Comparison of ENCODE assay signal across 7 mouse cellular contexts in genomic region chr13:60177797-60178110, GRCm38 (mm10). TPM values are rescaled to one million over a fixed set of nuclear protein-coding genes. Genes with fewer than 3 reads are reported as not detected.
A peak's percentile ranks its signal among the peaks of the same experiment; 100 is the strongest.
DNase-seq lines count a peak whose midpoint lies in the region; ATAC-seq lines count a peak whose summit lies in the region.

No protein-coding gene starts in this region.

- H3K9ac ChIP-seq in lung, embryonic 15.5 days, result peak overlapping the region; percentile 31; the same call in 1 of the 2 replicates
- H3K9ac ChIP-seq in forebrain, embryonic 14.5 days (ENCODE audit: low read length), result peak overlapping the region; percentile 29
- H3K9ac ChIP-seq in limb, embryonic 15.5 days, result no peak overlapping the region; the same call in 1 of the 2 replicates
- H3K9ac ChIP-seq in stomach, embryonic 15.5 days, result no peak overlapping the region

- no peak for DNase-seq in lung, postnatal 10 days
- no peak for DNase-seq in forebrain, embryonic 14.5 days (ENCODE audit: low spot score)
- DNase-seq in thymus, postnatal 4 days, result no peak
- DNase-seq in gastrocnemius, adult 8-10 months (ENCODE audit: low spot score in 2 of 2), result no peak

- 0% methylated on average over 13 of the region's 13 CpGs for whole genome bisulfite sequencing in lung, embryonic 15.5 days
- under 1% methylated on average over 13 of the region's 13 CpGs for WGBS in forebrain, embryonic 14.5 days
- WGBS in limb, embryonic 15.5 days, result 0% methylated on average over 13 of the region's 13 CpGs
- under 1% methylated on average over 13 of the region's 13 CpGs for WGBS in stomach, embryonic 15.5 days

- H3K27me3 ChIP-seq in lung, embryonic 15.5 days, result peaks cover 35% of the 10 kb centered on the region; the same call in 1 of the 2 replicates
- 0 out of 2 replicates have a peak, but pooled peaks cover under 1% of the 10 kb centered on the region for H3K27me3 ChIP-seq in forebrain, embryonic 14.5 days (replicated peaks; ENCODE audit: control insufficient read depth, insufficient read depth, low read length)
- no peaks in the 10 kb centered on the region for H3K27me3 ChIP-seq in limb, embryonic 15.5 days
- H3K27me3 ChIP-seq in stomach, embryonic 15.5 days (replicated peaks), result 0 out of 2 replicates have a peak, but pooled peaks cover 3% of the 10 kb centered on the region

- peak overlapping the region; percentile 63 for H3K4me3 ChIP-seq in lung, embryonic 15.5 days
- H3K4me3 ChIP-seq in forebrain, embryonic 14.5 days (ENCODE audit: low read depth, low read length), result peak overlapping the region; percentile 81
- H3K4me3 ChIP-seq in limb, embryonic 15.5 days, result peak overlapping the region; percentile 82
- peak overlapping the region; percentile 69 for H3K4me3 ChIP-seq in stomach, embryonic 15.5 days (replicated peaks)

- no peaks in the 10 kb centered on the region for H3K36me3 ChIP-seq in lung, embryonic 15.5 days
- H3K36me3 ChIP-seq in forebrain, embryonic 14.5 days (ENCODE audit: control insufficient read depth, insufficient read depth, low read length), result no peaks in the 10 kb centered on the region
- no peaks in the 10 kb centered on the region for H3K36me3 ChIP-seq in limb, embryonic 15.5 days
- no peaks in the 10 kb centered on the region for H3K36me3 ChIP-seq in stomach, embryonic 15.5 days

- H3K9me3 ChIP-seq in lung, embryonic 15.5 days, result no peaks in the 10 kb centered on the region
- H3K9me3 ChIP-seq in forebrain, embryonic 14.5 days (replicated peaks; ENCODE audit: control insufficient read depth, low read length), result no peaks in the 10 kb centered on the region
- no peaks in the 10 kb centered on the region for H3K9me3 ChIP-seq in limb, embryonic 15.5 days
- no peaks in the 10 kb centered on the region for H3K9me3 ChIP-seq in stomach, embryonic 15.5 days

- peak overlapping the region; percentile 79 for H3K27ac ChIP-seq in lung, embryonic 15.5 days
- peak overlapping the region; percentile 31; the same call in 1 of the 2 replicates for H3K27ac ChIP-seq in forebrain, embryonic 14.5 days (ENCODE audit: low read depth, low read length)
- peak overlapping the region; percentile 100 for H3K27ac ChIP-seq in limb, embryonic 15.5 days
- H3K27ac ChIP-seq in stomach, embryonic 15.5 days, result peak overlapping the region; percentile 98

- peak overlapping the region; percentile 92 for H3K4me2 ChIP-seq in lung, embryonic 15.5 days
- peak overlapping the region; percentile 90 for H3K4me2 ChIP-seq in forebrain, embryonic 14.5 days (ENCODE audit: low read length)
- H3K4me2 ChIP-seq in limb, embryonic 15.5 days, result peak overlapping the region; percentile 47
- H3K4me2 ChIP-seq in stomach, embryonic 15.5 days, result peak overlapping the region; percentile 93

- H3K4me1 ChIP-seq in lung, embryonic 15.5 days, result peaks cover 30% of the 10 kb centered on the region
- H3K4me1 ChIP-seq in forebrain, embryonic 14.5 days (ENCODE audit: control insufficient read depth, insufficient read depth, low read length), result peaks cover 14% of the 10 kb centered on the region
- peaks cover 16% of the 10 kb centered on the region for H3K4me1 ChIP-seq in limb, embryonic 15.5 days
- peaks cover 15% of the 10 kb centered on the region for H3K4me1 ChIP-seq in stomach, embryonic 15.5 days

- no peak for ATAC-seq in lung, embryonic 15.5 days (ENCODE audit: borderline replicate concordance, extremely low read depth, low FRiP score, low TSS enrichment)
- no peak for ATAC-seq in forebrain, embryonic 14.5 days
- no peak for ATAC-seq in limb, embryonic 15.5 days (ENCODE audit: insufficient number of reproducible peaks, low FRiP score, low TSS enrichment, low read depth)
- no peak for ATAC-seq in stomach, embryonic 15.5 days (ENCODE audit: insufficient read depth, low FRiP score, low read depth)

RNA-seq across cellular contexts. Expression of gene Gas1, which starts 0.6 kb away (rescaled TPM):
- polyA plus RNA-seq in lung, embryonic 15.5 days (2015; fragmentation: Nextera tagmentation; extraction: Ambion mirVana), result 24.4 and 25.2 TPM in 2 replicates
- 30.5 and 40.6 TPM in 2 replicates for polyA plus RNA-seq in forebrain, embryonic 14.5 days (2014; fragmentation: Nextera tagmentation; extraction: Ambion mirVana)
- 233 and 299 TPM in 2 replicates for polyA plus RNA-seq in limb, embryonic 15.5 days (2015; fragmentation: Nextera tagmentation; extraction: Ambion mirVana)
- polyA plus RNA-seq in stomach, embryonic 15.5 days (2015; fragmentation: Nextera tagmentation; extraction: Ambion mirVana), result 98.6 and 104 TPM in 2 replicates
- 10 to 100 TPM in 2 of 4 experiments, 1 to 10 TPM in 2; 6.8 to 11.9 (median 10.3) TPM for total RNA-seq in gastrocnemius, adult 8-10 months (2022)

Comparison
In these comparisons a context has a peak if more than half of its experiments do, and no peak if none do; other contexts are left out.
1. H3K27ac ChIP-seq: peak in every context shown above with its lines; median percentile 100 in limb, embryonic 15.5 days; 98 in stomach, embryonic 15.5 days; 79 in lung, embryonic 15.5 days; 31 in forebrain, embryonic 14.5 days.
2. H3K9ac ChIP-seq: peak in lung, embryonic 15.5 days (single experiment) and forebrain, embryonic 14.5 days (single experiment); none in limb, embryonic 15.5 days (single experiment) and stomach, embryonic 15.5 days (single experiment).
3. Peak in every context shown above with its lines, with median percentiles within 50 percentile points of each other: H3K4me2 ChIP-seq and H3K4me3 ChIP-seq.